Mouse (Mus musculus): ENCODE measurements around the gene Atp5c1.
A peak's percentile ranks its signal among the peaks of the same experiment; 100 is the strongest.

Gene Atp5c1

GRCm38 (mm10) chr2:10050878-10051277, 29.4 kb downstream of the Atp5c1 start:
- DNase-seq (ENCODE audit: low spot score): no peak

GRCm38 (mm10) chr2:10049456-10049855, 30.9 kb downstream of the Atp5c1 start:
- DNase-seq (ENCODE audit: low spot score): no peak

- DNase-seq (ENCODE audit: low spot score): peak; percentile 96
Measured at GRCm38 (mm10) chr2:10048461-10048860, 31.8 kb downstream of the Atp5c1 start, which contains the start of gene Taf3. Gene Taf3, minus strand, starts transcription at chr2:10048596.

- peak; percentile 57 for DNase-seq (ENCODE audit: low spot score)
Measured at GRCm38 (mm10) chr2:10047758-10048436, 32.4 kb downstream of the Atp5c1 start.

- DNase-seq (ENCODE audit: low spot score): no peak
Measured at GRCm38 (mm10) chr2:10034976-10035375, 45.3 kb downstream of the Atp5c1 start.

DNA sequence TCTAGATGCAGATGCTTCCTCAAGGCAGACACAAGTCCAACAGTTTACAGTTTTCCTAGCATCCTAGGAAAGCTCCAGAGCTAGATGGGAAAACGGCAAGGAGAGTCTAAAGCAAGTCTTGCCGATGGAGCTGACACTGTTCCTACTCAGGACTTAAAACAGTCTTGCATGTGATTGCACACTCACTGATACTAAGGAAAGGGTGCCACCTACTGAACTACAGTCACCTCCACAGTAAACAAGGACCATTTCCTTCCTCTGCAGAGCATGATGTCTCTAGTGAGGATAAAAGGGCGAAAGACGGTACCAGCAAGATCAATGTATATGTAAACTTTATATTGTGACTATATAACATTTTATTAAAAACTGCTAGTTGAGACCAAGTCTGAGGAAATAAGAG, 46.6 kb downstream of the Atp5c1 start:
- no peak for DNase-seq (ENCODE audit: low spot score)

DNA sequence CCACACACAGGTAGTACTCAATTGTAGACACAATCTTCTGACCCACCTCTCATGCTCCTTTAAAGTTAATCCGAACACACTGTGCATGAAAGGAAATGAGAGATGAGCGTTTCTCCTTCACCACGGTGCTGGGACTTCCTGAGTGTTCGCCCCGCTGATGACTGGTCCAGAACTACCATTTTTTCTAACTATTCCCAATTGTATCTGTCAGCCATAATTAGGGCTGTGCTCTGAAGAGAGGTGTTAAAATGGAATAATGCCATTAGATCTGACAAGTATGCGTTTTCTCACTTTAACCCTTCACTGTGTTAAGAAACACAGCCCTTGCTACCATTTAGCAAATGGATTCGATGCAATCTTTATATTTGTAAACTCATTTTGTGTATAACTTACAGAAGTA, 50.6 kb downstream of the Atp5c1 start:
- DNase-seq (ENCODE audit: low spot score): no peak

DNA sequence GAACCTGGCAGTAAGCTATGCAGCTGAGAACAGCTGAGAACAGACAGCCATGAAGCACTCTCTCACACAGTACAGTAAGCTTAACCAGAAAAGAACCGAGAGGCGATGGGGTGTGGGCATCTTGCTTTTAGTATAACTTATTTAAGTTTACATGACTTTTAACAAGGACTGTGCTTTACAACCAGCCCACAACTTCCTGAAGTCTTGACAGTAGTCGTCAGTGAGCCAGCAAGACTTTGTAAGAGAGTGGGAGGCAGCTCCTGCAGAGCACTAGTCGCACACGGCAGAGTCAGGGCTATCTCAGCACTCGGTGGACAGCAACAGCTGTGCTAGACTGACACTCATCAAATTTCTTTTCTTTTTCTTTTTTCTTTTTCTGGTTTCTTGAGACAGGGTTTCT, 56.0 kb downstream of the Atp5c1 start:
- no peak for DNase-seq (ENCODE audit: low spot score)

GRCm38 (mm10) chr2:10021296-10021695, 59.0 kb downstream of the Atp5c1 start:
- DNase-seq (ENCODE audit: low spot score): peak; percentile 46

GRCm38 (mm10) chr2:10014951-10015635, 65.2 kb downstream of the Atp5c1 start:
- no peak for DNase-seq (ENCODE audit: low spot score)

DNA sequence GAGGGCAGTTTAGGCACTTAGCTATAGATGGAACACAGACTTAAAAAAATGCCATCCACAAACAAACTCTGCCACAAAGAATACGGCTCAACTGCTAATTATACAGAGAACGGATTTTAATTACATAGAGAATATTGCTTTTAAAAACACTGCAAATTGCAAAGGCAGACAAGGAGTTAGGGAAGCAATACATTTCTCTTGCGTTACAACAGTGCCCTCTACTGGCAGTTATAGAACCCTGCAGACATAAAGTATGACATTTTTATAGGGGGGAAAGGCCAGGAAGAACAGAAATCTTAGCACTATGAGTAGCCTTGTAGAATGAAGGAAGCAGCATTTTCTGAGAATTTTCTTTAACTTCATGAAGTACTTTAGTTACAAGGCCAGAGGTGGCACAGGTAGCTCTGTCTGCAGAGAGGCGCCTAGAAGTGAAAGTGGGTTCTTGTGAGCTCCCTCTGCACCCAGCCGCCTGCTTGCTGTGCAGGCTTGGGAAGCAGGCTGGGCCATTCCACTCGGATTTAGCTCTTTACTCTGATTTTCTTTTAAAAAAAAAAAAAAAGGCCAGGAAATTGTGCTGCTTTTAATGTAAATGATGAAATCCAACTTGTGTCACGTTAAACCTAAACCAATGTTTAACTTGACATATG, 69.9 kb downstream of the Atp5c1 start:
- no peak for DNase-seq (ENCODE audit: low spot score)

DNA sequence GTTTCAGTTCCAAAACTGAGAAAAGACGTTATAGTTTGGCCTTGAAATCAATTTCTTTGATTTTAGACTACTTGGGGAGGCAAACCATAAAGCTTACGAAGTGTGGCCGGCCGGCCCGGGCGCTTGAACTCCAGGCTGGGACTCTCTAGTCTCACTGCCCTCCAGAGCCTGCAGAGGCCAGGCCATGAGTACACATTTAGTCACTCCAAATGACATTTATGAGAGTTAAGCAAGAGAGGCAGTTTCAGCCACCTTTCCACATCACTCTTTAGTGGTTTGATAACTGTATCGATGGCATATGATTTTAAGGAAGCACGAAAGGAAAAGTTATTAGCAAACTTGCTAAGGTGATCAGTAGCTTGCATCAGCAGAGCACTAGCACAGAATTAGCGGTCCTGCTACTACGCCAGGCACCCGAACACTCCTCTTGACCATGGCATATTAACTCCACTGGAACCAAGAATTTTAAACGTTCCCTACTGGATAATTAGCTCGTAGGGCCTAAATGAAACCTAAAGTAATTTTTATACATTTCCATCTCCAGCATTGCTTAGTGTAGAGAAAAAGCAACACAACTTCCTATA, 70.5 kb downstream of the Atp5c1 start:
- DNase-seq (ENCODE audit: low spot score): no peak

DNA sequence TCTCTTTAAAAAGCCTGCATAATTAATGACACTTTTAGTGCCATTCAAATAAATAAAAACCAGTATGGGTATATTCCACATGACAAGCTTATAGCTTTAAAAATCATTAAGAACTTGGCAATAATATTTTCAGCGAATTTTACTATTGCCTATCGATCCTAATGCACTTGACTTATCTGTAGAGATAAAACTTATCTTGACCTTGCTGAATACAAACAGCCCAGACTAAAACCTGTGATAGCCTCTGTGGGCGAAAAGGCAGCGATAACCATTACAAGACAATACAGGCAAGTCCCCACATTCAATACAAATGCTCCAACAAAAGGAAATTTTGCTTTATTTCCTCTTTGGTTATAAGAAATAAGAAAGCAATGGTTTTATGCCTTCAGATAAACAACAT, 71.7 kb downstream of the Atp5c1 start:
- no peak for DNase-seq (ENCODE audit: low spot score)
